Mouse (Mus musculus) heart, adult 2 months (tissue): ENCODE data around the gene Prmt2.

Experiments used
- CTCF ChIP-seq: fragments of 200-600 bp; IDR thresholded peaks from 2 replicates; pipeline ENCODE4 v1.8.1; 2022; ENCODE audit warnings: antibody characterized with exemption, mild to moderate bottlenecking, moderate library complexity
- POLR2A ChIP-seq: fragments of 200-500 bp; IDR thresholded peaks from 2 replicates; pipeline ENCODE4 v1.6.1; 2011; ENCODE audit warnings: mild to moderate bottlenecking, low read depth, low read length, control low read depth; ENCODE audit not compliant: insufficient read depth

DNA sequence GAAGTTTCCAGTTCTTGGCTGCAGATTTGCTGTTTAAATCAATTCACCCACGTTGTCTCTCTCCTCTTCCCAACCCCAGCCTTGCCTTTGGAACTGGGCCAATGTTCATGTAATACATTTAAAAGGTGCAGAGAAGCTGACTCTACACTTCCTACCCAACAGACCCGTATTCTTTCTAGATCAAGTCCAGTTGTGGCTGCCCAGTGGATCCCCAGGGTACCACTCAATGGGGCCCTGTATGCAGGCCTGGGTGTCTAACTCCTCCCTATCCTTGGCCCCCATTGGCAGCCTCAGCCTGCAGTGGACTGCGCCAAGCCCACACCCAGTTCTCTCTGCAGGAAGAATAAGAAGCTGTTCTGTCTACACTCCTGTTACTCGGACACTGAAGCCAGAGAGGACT is 15.9 kb upstream of the Prmt2 start, which contains the start of gene S100b:
- TF ChIP-seq POLR2A, result no peak
- TF ChIP-seq CTCF, result no peak
